Mouse (Mus musculus): ENCODE measurements around the gene Eif3c.

GRCm38 (mm10) chr7:126586839-126587238 is 20.6 kb upstream of the Eif3c start:
- TF ChIP-seq CTCF (IDR thresholded peaks at IDR 0.05; ENCODE audit: low read depth, low read length): no peak
- no peak for TF ChIP-seq POLR2A (IDR thresholded peaks at IDR 0.05; ENCODE audit: extremely low read depth, insufficient read depth, low read length)
